Mouse (Mus musculus): ENCODE results near the gene Slco2a1. TPM values are rescaled to one million over a fixed set of nuclear protein-coding genes. Genes with fewer than 3 reads are reported as not detected.

The Slco2a1 gene
- polyA plus RNA-seq, 1 experiment = 9.1 TPM

GRCm38 (mm10) chr9:103029012-103029411 lies 40.5 kb downstream of the Slco2a1 start:
- no peak for TF ChIP-seq CTCF (IDR thresholded peaks at IDR 0.05; ENCODE audit: borderline replicate concordance, insufficient read depth, low read length)
- TF ChIP-seq POLR2A (IDR thresholded peaks at IDR 0.05; ENCODE audit: low read depth, low read length) = no peak
- Histone ChIP-seq H3K4me3 (ENCODE audit: insufficient read depth, low read length) (no peak overlapping the region), H3K27ac (ENCODE audit: insufficient read depth, low read length) (no peak overlapping the region)

GRCm38 (mm10) chr9:103030041-103030440 lies 41.5 kb downstream of the Slco2a1 start:
- Histone ChIP-seq H3K4me3 (ENCODE audit: insufficient read depth, low read length) (no peak overlapping the region), H3K4me1 (ENCODE audit: control insufficient read depth, insufficient read depth, low read length) (peaks cover 4% of the 10 kb centered on the region; the same call in 1 of the 2 replicates), H3K27ac (ENCODE audit: insufficient read depth, low read length) (no peak overlapping the region)
- TF ChIP-seq POLR2A (IDR thresholded peaks at IDR 0.05; ENCODE audit: low read depth, low read length) (no peak), CTCF (IDR thresholded peaks at IDR 0.05; ENCODE audit: borderline replicate concordance, insufficient read depth, low read length) (no peak)

More at GRCm38 (mm10) chr9:103029012-103029411, 40.5 kb downstream of the Slco2a1 start:
- peaks cover 4% of the 10 kb centered on the region; the same call in 1 of the 2 replicates for H3K4me1 ChIP-seq (ENCODE audit: control insufficient read depth, insufficient read depth, low read length)

- H3K27ac ChIP-seq (ENCODE audit: insufficient read depth, low read length) = no peak overlapping the region
- TF ChIP-seq POLR2A (IDR thresholded peaks at IDR 0.05; ENCODE audit: low read depth, low read length) = no peak
- TF ChIP-seq CTCF (IDR thresholded peaks at IDR 0.05; ENCODE audit: borderline replicate concordance, insufficient read depth, low read length) = no peak
- H3K4me1 ChIP-seq (ENCODE audit: control insufficient read depth, insufficient read depth, low read length) = peaks cover 4% of the 10 kb centered on the region; the same call in 1 of the 2 replicates
- H3K4me3 ChIP-seq (ENCODE audit: insufficient read depth, low read length) = no peak overlapping the region
Observed at GRCm38 (mm10) chr9:103031211-103031610, 42.7 kb downstream of the Slco2a1 start.

- H3K27ac ChIP-seq (ENCODE audit: insufficient read depth, low read length) = no peak overlapping the region
- H3K4me1 ChIP-seq (ENCODE audit: control insufficient read depth, insufficient read depth, low read length) = peaks cover 4% of the 10 kb centered on the region; the same call in 1 of the 2 replicates
- TF ChIP-seq CTCF (IDR thresholded peaks at IDR 0.05; ENCODE audit: borderline replicate concordance, insufficient read depth, low read length) (no peak), POLR2A (IDR thresholded peaks at IDR 0.05; ENCODE audit: low read depth, low read length) (no peak)
- no peak overlapping the region for H3K4me3 ChIP-seq (ENCODE audit: insufficient read depth, low read length)
Observed at GRCm38 (mm10) chr9:103032193-103032592, 43.7 kb downstream of the Slco2a1 start.

- TF ChIP-seq POLR2A (IDR thresholded peaks at IDR 0.05; ENCODE audit: low read depth, low read length) (no peak), CTCF (IDR thresholded peaks at IDR 0.05; ENCODE audit: borderline replicate concordance, insufficient read depth, low read length) (no peak)
- Histone ChIP-seq H3K4me1 (ENCODE audit: control insufficient read depth, insufficient read depth, low read length) (peaks cover 4% of the 10 kb centered on the region; the same call in 1 of the 2 replicates), H3K27ac (ENCODE audit: insufficient read depth, low read length) (no peak overlapping the region)
Observed at GRCm38 (mm10) chr9:103033381-103033780, 44.9 kb downstream of the Slco2a1 start.

GRCm38 (mm10) chr9:103036971-103037391 lies 48.5 kb downstream of the Slco2a1 start:
- Histone ChIP-seq H3K4me3 (ENCODE audit: insufficient read depth, low read length) (no peak overlapping the region), H3K27ac (ENCODE audit: insufficient read depth, low read length) (no peak overlapping the region), H3K4me1 (ENCODE audit: control insufficient read depth, insufficient read depth, low read length) (peaks cover 4% of the 10 kb centered on the region; the same call in 1 of the 2 replicates)
- TF ChIP-seq POLR2A (IDR thresholded peaks at IDR 0.05; ENCODE audit: low read depth, low read length) (no peak), CTCF (IDR thresholded peaks at IDR 0.05; ENCODE audit: borderline replicate concordance, insufficient read depth, low read length) (no peak)

More at GRCm38 (mm10) chr9:103033381-103033780, 44.9 kb downstream of the Slco2a1 start:
- no peak overlapping the region for H3K4me3 ChIP-seq (ENCODE audit: insufficient read depth, low read length)

- no peak overlapping the region for H3K4me3 ChIP-seq (ENCODE audit: insufficient read depth, low read length)
- TF ChIP-seq CTCF (IDR thresholded peaks at IDR 0.05; ENCODE audit: borderline replicate concordance, insufficient read depth, low read length) (no peak), POLR2A (IDR thresholded peaks at IDR 0.05; ENCODE audit: low read depth, low read length) (no peak)
- peaks cover 2% of the 10 kb centered on the region; the same call in 1 of the 2 replicates for H3K4me1 ChIP-seq (ENCODE audit: control insufficient read depth, insufficient read depth, low read length)
- no peak overlapping the region for H3K27ac ChIP-seq (ENCODE audit: insufficient read depth, low read length)
Observed at GRCm38 (mm10) chr9:103038266-103038665, 49.8 kb downstream of the Slco2a1 start.

GRCm38 (mm10) chr9:103038705-103039104 lies 50.2 kb downstream of the Slco2a1 start:
- Histone ChIP-seq H3K4me1 (ENCODE audit: control insufficient read depth, insufficient read depth, low read length) (no peaks in the 10 kb centered on the region), H3K27ac (ENCODE audit: insufficient read depth, low read length) (no peak overlapping the region), H3K4me3 (ENCODE audit: insufficient read depth, low read length) (no peak overlapping the region)
- TF ChIP-seq POLR2A (IDR thresholded peaks at IDR 0.05; ENCODE audit: low read depth, low read length) = no peak
- TF ChIP-seq CTCF (IDR thresholded peaks at IDR 0.05; ENCODE audit: borderline replicate concordance, insufficient read depth, low read length) = no peak

- Histone ChIP-seq H3K4me3 (ENCODE audit: insufficient read depth, low read length) (no peak overlapping the region), H3K27ac (ENCODE audit: insufficient read depth, low read length) (no peak overlapping the region), H3K4me1 (ENCODE audit: control insufficient read depth, insufficient read depth, low read length) (no peaks in the 10 kb centered on the region)
- no peak for TF ChIP-seq POLR2A (IDR thresholded peaks at IDR 0.05; ENCODE audit: low read depth, low read length)
- no peak for TF ChIP-seq CTCF (IDR thresholded peaks at IDR 0.05; ENCODE audit: borderline replicate concordance, insufficient read depth, low read length)
Observed at GRCm38 (mm10) chr9:103040581-103040980, 52.1 kb downstream of the Slco2a1 start.

GRCm38 (mm10) chr9:103045406-103045805 lies 56.9 kb downstream of the Slco2a1 start:
- Histone ChIP-seq H3K4me3 (ENCODE audit: insufficient read depth, low read length) (no peak overlapping the region), H3K4me1 (ENCODE audit: control insufficient read depth, insufficient read depth, low read length) (no peaks in the 10 kb centered on the region), H3K27ac (ENCODE audit: insufficient read depth, low read length) (no peak overlapping the region)
- TF ChIP-seq POLR2A (IDR thresholded peaks at IDR 0.05; ENCODE audit: low read depth, low read length) (no peak), CTCF (IDR thresholded peaks at IDR 0.05; ENCODE audit: borderline replicate concordance, insufficient read depth, low read length) (no peak)
